Mouse (Mus musculus) kidney, embryonic 15.5 days (tissue): ENCODE measurements around the gene Smarcb1. TPM values are rescaled to one million over a fixed set of nuclear protein-coding genes. Genes with fewer than 3 reads are reported as not detected.
A peak's percentile ranks its signal among the peaks of the same experiment; 100 is the strongest.

ENCODE experiments used
- ATAC-seq: fragments of 200-750 bp; cut with Nextera tagmentation; replicated peaks from 2 replicates; pipeline ENCODE4 v1.8.0; 2017; ENCODE audit warnings: moderate TSS enrichment; ENCODE audit not compliant: low FRiP score
- H3K27ac ChIP-seq: fragments of 300-500 bp; sonication (generic); 2 replicates; pipeline ENCODE4 v1.5.1; 2015; ENCODE audit warnings: mild to moderate bottlenecking, inconsistent platforms
- H3K27me3 ChIP-seq: fragments of 300-500 bp; sonication (generic); 2 replicates; pipeline ENCODE4 v1.6.1; 2015; ENCODE audit warnings: inconsistent platforms
- H3K36me3 ChIP-seq: fragments of 300-500 bp; sonication (generic); 2 replicates; pipeline ENCODE4 v1.6.1; 2015; ENCODE audit warnings: inconsistent platforms
- H3K4me1 ChIP-seq: fragments of 300-500 bp; sonication (generic); 2 replicates; pipeline ENCODE4 v1.6.1; 2015; ENCODE audit warnings: inconsistent platforms
- H3K4me2 ChIP-seq: fragments of 300-500 bp; sonication (generic); 2 replicates; pipeline ENCODE4 v1.6.1; 2015; ENCODE audit warnings: moderate library complexity, mild to moderate bottlenecking, inconsistent platforms
- H3K4me3 ChIP-seq: fragments of 300-500 bp; sonication (generic); replicated peaks from 2 replicates; pipeline ENCODE4 v1.5.1; 2015; ENCODE audit warnings: mild to moderate bottlenecking, inconsistent platforms
- H3K9ac ChIP-seq: fragments of 300-500 bp; sonication (generic); 2 replicates; pipeline ENCODE4 v1.6.1; 2015; ENCODE audit warnings: mild to moderate bottlenecking, inconsistent platforms
- H3K9me3 ChIP-seq: fragments of 300-500 bp; sonication (generic); replicated peaks from 2 replicates; pipeline ENCODE4 v1.6.1; 2016; ENCODE audit warnings: inconsistent platforms
- WGBS: fragments of 180-500 bp; shearing (Covaris S2); methylation state at CpG from one replicate; pipeline ENCODE4 v1.1.7; 2015; ENCODE audit warnings: mixed read lengths; 5-methylcytosine and 5-hydroxymethylcytosine counted together
- polyA plus RNA-seq: library from polyadenylated mRNA; unstranded; fragments of >200 nt; fragmentation: Nextera tagmentation; extraction: Ambion mirVana; gene quantifications from 2 replicates; pipeline ENCODE4 v1.2.1, GENCODE M21; 2015

Gene Smarcb1
- 219 and 239 TPM in 2 replicates for polyA plus RNA-seq

DNA sequence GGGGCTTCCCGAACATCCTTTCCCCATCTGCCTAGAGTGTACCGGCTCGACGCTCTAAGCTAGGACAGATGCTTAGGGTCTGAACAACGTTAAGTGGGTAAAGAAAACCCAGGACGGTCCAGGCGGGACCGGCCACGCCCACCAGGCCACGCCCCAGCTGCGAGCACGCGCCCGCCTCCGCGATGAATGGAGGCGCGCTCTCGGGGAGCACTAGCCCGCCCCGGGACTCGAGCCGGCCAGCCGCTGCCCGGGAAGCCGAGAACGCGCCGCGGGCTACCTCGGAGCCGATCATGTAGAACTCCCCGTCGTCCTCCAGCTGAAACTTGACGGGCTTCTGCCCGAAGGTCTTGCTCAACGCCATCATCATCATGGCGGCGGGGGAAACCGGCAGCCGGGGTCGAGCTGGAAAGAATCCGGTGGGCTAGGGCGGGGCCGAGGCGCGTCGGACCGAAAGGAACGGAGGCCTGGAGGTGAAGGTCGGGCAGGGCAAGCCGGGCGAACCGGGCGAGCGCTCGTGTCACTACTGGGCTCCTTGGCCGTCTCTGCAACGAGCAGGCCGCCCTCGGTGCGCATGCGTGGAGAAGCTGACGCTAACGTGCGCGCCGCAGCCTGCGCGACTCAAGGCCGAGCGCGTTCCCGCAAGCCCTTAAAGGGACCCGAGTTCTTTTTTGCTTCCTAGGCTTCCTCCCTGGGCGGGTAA, at the start of gene Smarcb1:
Gene Smarcb1, minus strand, starts transcription at position 592 of the 700 bp plus-strand sequence.
- peak within 1 kb of the TSS; percentile 95 for H3K9ac ChIP-seq
- under 1% methylated on average over 76 of the region's 76 CpGs for WGBS
- H3K9me3 ChIP-seq: no peaks in the 10 kb centered on the region
- peak within 1 kb of the TSS; percentile 74 for H3K4me2 ChIP-seq
- ATAC-seq: peak; percentile 93
- H3K27me3 ChIP-seq: no peaks in the 10 kb centered on the region
- H3K4me1 ChIP-seq: peaks cover 31% of the 10 kb centered on the region
- H3K27ac ChIP-seq: peak within 1 kb of the TSS; percentile 97
- H3K36me3 ChIP-seq: peaks cover 41% of the 10 kb centered on the region
- peak within 1 kb of the TSS; percentile 93 for H3K4me3 ChIP-seq

DNA sequence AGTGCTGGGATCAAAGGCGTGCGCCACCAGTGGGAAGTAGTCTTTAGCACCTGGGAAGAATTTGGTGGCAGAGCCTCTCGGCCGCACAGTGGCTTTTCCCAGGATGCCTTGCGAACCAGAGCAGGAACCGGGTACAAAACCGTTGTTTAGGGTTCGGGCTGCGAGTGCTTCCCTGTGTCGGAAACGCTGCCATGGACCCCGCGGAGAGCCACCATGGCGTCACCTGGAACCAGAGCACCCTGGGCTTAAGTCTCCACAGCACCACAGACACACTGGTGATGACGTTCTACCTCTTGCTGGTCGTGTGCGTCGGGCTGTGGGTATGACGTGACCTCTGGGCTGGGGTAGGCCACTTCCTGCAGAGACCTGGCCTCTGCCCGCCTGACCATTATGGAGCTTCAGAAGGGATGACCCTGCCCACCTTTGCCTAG, 33.0 kb upstream of the Smarcb1 start, which contains the start of gene Gm5134:
Gene Gm5134, plus strand, starts transcription at position 134 of the 431 bp plus-strand sequence.
- Histone ChIP-seq H3K27me3 (peaks cover 15% of the 10 kb centered on the region), H3K4me3 (peak within 1 kb of the TSS; percentile 21), H3K4me2 (peak within 1 kb of the TSS; percentile 52), H3K27ac (no peak within 1 kb of the TSS), H3K4me1 (peaks cover 28% of the 10 kb centered on the region), H3K36me3 (no peaks in the 10 kb centered on the region), H3K9ac (peak within 1 kb of the TSS; percentile 29; the same call in 1 of the 2 replicates), H3K9me3 (no peaks in the 10 kb centered on the region)
- WGBS: 24% methylated on average over 20 of the region's 20 CpGs
- no peak for ATAC-seq

DNA sequence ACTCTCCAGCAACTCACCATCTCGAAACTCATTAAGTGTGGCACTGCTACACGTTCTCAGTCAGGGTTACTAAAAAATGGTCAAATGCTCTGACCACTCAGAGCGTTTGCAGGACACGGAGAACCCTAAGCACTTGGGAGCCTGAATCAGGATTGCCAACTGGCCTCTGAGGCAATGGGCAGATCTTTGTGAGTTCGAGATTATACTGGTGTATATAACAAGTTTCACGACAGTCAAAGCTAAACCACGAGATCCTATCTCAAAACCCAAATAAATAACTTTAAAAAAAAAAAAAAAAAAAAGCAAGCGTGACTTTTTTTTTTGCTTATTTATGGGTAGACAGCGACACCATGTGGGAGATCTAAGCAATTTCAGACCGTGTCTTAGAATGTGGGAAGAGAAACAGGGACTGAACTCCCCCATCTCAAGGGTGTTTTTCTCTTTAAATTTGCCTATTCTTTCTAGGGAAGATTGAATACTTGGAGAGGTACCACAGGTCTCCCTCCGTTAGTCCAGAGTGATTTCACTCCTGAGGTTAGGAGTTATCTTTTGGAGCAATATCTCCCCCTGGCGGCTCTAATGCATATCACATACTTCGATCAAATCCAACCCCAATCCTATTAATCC, 30.1 kb upstream of the Smarcb1 start:
- peak overlapping the region; percentile 51 for H3K9ac ChIP-seq
- ATAC-seq: peak; percentile 16; the same call in 1 of the 2 replicates
- peak overlapping the region; percentile 23; the same call in 1 of the 2 replicates for H3K27ac ChIP-seq
- H3K4me3 ChIP-seq: peak overlapping the region; percentile 54
- H3K27me3 ChIP-seq: peaks cover 15% of the 10 kb centered on the region
- no peaks in the 10 kb centered on the region for H3K9me3 ChIP-seq
- peaks cover 28% of the 10 kb centered on the region for H3K4me1 ChIP-seq
- peak overlapping the region; percentile 97 for H3K4me2 ChIP-seq
- WGBS: 4% methylated on average over 13 of the region's 13 CpGs
- H3K36me3 ChIP-seq: no peaks in the 10 kb centered on the region

DNA sequence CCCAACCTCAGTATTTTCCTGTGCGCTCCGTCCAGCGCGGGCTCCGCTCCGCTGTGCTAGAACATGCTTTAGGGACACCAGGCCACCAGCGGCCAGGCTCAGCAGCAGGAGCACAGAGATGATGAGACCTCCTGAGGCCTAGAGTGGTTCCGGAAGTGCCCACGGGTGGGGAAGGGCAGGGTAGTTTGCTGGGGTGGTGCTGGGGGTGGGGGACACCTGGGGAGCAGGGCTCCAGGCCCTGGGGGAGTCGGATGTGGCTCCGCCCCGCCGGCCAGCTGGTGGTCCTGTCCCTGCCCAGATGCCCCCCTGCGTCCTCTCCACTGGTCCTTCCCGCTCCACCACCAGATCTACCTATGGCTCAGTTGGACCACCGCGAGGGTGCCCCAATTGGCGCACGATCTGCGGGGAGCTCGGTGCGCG, 29.4 kb upstream of the Smarcb1 start:
- peak overlapping the region; percentile 97 for H3K4me2 ChIP-seq
- under 1% methylated on average over 23 of the region's 23 CpGs for WGBS
- H3K27ac ChIP-seq: peak overlapping the region; percentile 23; the same call in 1 of the 2 replicates
- peak overlapping the region; percentile 51 for H3K9ac ChIP-seq
- peaks cover 15% of the 10 kb centered on the region for H3K27me3 ChIP-seq
- H3K36me3 ChIP-seq: no peaks in the 10 kb centered on the region
- no peaks in the 10 kb centered on the region for H3K9me3 ChIP-seq
- peaks cover 28% of the 10 kb centered on the region for H3K4me1 ChIP-seq
- peak overlapping the region; percentile 54 for H3K4me3 ChIP-seq
- ATAC-seq: peak; percentile 67

DNA sequence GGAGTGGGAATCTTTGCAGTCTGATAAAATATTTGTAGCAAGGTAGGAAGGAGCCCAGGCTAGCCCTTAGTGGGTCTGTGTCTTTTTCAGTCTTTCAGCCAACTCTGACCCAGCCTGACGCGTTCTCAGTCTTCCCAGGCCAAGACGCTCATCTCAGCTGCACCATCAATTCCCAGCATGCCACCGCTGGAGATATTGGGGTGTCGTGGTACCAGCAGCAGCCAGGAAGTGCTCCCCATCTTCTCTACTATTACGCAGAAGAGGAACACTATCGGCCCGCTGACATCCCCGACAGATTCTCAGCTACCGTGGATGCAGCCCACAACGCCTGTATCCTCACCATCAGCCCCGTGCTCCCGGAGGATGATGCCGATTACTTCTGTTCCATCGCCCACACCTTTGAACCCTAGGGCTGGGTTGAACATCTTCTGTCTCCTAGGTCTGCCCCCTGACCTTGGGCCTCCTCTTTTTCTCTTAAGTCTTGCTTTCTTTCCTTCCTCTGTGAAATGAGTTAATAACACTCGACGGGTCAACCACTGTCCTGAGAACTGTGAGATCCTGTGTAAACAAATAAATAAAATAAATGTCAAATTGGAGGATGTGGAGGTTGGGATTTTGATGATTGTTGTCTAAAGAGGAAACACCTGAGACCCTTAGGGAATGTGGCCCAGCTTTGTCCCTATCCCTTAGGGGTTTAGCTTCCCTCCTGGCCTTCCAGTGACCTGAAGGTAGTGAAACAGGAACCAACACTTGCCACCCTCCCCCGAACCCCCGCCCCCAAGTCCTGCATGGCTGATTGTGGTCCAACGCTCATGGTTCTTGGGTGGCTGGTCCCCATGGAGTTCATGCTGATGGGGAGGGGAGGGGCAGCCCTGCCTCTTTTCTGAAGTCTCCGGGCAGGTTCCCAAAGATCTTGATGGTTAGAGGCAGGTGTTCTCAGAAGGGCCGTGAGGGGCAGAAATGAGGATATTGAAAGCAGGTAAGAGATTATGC, 27.9 kb upstream of the Smarcb1 start:
- H3K9me3 ChIP-seq: no peaks in the 10 kb centered on the region
- no peak for ATAC-seq
- H3K36me3 ChIP-seq: no peaks in the 10 kb centered on the region
- WGBS: 61% methylated on average over 22 of the region's 22 CpGs
- no peak overlapping the region for H3K9ac ChIP-seq
- peaks cover 12% of the 10 kb centered on the region for H3K27me3 ChIP-seq
- H3K4me3 ChIP-seq: no peak overlapping the region
- peak overlapping the region; percentile 97 for H3K4me2 ChIP-seq
- peak overlapping the region; percentile 34; the same call in 1 of the 2 replicates for H3K27ac ChIP-seq
- peaks cover 29% of the 10 kb centered on the region for H3K4me1 ChIP-seq

DNA sequence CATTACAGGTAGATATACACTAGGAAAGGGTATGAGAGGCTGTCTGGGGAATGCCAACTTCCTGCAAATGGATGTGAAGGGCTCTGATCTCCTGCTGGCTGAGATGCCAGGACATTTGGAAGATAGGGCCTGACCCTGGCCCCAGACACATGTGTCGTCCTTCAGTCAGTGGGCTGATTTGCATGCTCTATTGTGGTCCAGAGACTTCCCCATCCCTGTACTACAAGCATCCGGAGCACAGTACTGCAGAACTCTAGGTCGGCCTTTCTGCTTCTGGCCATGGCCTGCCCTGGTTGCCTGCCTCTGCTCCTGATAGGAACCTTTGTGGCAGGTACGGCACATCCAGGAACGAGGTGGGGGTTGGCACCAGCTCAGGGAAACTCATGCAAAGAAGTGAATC, 26.7 kb upstream of the Smarcb1 start:
- Histone ChIP-seq H3K4me1 (peaks cover 33% of the 10 kb centered on the region), H3K4me2 (no peak overlapping the region), H3K9me3 (no peaks in the 10 kb centered on the region), H3K9ac (no peak overlapping the region), H3K36me3 (no peaks in the 10 kb centered on the region), H3K4me3 (no peak overlapping the region), H3K27ac (no peak overlapping the region), H3K27me3 (peaks cover 5% of the 10 kb centered on the region)
- ATAC-seq: no peak
- 82% methylated on average over 5 of the region's 5 CpGs for WGBS

DNA sequence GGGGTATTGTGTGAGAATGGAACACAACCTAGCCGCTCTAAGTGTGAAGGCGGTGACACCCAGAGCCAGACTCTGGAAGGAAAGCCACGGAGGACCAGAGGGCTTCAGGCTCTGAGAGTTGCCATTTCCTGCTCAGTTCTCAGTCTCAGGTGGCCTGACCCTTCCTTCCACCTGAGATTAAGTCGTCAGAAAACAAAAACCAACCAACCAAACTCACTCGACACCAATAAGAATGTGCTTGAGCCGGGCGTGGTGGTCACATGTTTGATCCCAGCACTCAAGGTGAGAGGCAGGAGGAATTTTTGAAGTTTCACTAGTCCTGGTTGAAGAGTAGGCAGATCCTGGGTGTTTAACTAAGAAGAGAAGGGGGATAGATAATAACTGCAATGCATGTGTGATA, 24.5 kb upstream of the Smarcb1 start:
- Histone ChIP-seq H3K27ac (no peak overlapping the region), H3K9me3 (no peaks in the 10 kb centered on the region), H3K36me3 (no peaks in the 10 kb centered on the region), H3K27me3 (no peaks in the 10 kb centered on the region), H3K4me3 (no peak overlapping the region), H3K9ac (no peak overlapping the region), H3K4me1 (peaks cover 27% of the 10 kb centered on the region), H3K4me2 (no peak overlapping the region)
- ATAC-seq: no peak
- WGBS: 79% methylated on average over 7 of the region's 7 CpGs

DNA sequence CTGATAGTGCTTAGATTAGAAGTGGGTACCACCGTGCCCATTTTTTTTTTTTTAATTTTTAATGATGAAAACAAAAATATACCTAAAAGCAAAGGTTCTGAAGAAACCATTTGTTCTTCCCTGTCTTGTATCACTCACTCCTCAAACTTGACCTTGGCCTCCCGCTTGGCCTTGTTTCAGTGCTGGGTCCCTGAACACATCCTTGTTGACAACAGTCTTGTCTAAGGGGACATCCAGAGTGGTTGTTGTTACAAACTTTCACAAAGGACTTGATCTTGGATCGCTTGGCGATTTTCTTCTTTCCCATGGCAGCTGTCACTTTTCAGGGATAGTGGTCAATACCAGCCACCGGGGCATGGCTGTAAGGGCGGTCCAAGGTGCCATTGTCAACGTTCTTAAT, 23.8 kb upstream of the Smarcb1 start:
- H3K9me3 ChIP-seq: no peaks in the 10 kb centered on the region
- H3K4me1 ChIP-seq: peaks cover 24% of the 10 kb centered on the region
- H3K4me3 ChIP-seq: no peak overlapping the region
- WGBS: 91% methylated on average over 7 of the region's 7 CpGs
- no peaks in the 10 kb centered on the region for H3K36me3 ChIP-seq
- no peak for ATAC-seq
- H3K4me2 ChIP-seq: no peak overlapping the region
- no peaks in the 10 kb centered on the region for H3K27me3 ChIP-seq
- H3K27ac ChIP-seq: no peak overlapping the region
- no peak overlapping the region for H3K9ac ChIP-seq

DNA sequence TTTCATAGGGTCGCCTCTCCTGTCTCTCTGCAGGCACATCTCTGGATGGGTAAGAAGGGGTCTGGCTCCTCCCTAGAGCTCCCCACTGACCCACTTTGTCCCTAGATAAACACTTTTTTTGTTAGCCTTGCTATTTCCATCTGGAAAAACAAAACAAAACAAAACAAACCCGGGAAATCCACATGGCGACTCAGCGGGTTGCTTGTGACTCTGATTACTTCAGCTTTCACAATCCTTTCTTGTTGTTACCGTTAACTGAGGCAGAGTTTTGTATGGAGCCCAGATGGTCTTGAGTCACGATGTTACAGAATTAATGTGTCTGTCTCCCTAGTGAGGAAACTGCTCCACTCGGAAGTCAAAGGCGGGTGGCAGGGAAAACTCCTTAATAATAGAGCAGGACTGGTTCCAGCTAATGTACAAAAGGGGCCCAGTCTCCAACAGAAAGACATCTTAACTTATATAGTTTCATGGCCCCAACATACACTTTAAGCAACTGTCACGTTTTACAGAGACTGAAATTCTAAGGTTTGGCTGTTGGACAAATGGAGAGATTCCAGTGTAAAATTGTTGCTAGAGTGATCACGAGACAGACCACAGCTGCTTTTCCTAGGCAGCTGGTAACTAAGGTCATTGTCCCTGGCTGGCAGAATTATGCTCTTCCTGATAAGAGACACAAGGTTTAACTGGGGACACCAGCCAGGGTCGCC, 22.8 kb upstream of the Smarcb1 start:
- Histone ChIP-seq H3K27ac (peak overlapping the region; percentile 78), H3K4me2 (peak overlapping the region; percentile 25; the same call in 1 of the 2 replicates), H3K27me3 (no peaks in the 10 kb centered on the region), H3K4me3 (no peak overlapping the region), H3K9ac (no peak overlapping the region), H3K36me3 (no peaks in the 10 kb centered on the region), H3K9me3 (no peaks in the 10 kb centered on the region), H3K4me1 (peaks cover 24% of the 10 kb centered on the region)
- WGBS: 19% methylated on average over 11 of the region's 11 CpGs
- no peak for ATAC-seq

DNA sequence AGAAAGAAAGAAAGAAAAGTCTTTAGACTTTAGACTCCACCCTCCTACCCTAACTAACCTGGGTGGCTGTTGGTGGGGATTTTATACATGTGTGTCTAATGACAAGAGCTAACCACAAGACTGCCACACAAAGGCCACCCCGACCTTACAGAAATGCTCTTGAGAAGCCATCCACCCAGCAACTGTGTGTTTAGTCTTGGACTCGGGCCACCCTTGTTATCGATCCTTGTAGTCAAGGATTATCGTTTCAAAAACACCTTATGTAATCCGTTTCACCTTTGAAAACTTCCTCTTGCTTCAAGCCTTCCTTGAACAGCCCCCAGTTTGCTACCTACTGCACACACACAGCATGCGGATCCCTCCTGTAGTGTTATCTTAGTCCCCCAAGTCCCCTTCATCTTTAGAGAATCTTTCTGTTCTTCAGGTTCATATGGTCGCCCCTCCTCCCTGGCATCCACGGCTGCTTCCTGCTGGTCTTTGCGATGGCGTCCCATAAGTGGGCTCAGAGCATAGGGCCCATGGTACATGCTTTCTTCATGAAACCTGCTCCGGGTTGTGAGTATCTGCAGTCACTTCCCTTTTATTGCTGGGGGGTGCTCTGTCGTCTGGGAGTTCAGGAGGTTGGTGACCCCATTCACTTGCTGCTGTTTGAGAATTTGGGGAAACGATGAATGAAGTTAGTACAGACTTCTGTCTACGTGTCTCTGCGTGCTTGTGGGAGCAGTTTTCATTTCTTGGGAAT, 21.5 kb upstream of the Smarcb1 start, which contains the start of gene Vpreb3:
Gene Vpreb3, plus strand, starts transcription at position 322 of the 742 bp plus-strand sequence.
- H3K27ac ChIP-seq: peak within 1 kb of the TSS; percentile 78
- no peaks in the 10 kb centered on the region for H3K27me3 ChIP-seq
- 83% methylated on average over 15 of the region's 15 CpGs for WGBS
- 0 out of 2 replicates have a peak within 1 kb of the TSS, but pooled peaks have one; percentile 25 for H3K4me2 ChIP-seq
- no peaks in the 10 kb centered on the region for H3K9me3 ChIP-seq
- H3K4me3 ChIP-seq: no peak within 1 kb of the TSS
- H3K9ac ChIP-seq: no peak within 1 kb of the TSS
- no peaks in the 10 kb centered on the region for H3K36me3 ChIP-seq
- peaks cover 27% of the 10 kb centered on the region for H3K4me1 ChIP-seq
- no peak for ATAC-seq
